Comparison of ENCODE assay signal across 8 mouse cellular contexts in the genomic region with DNA sequence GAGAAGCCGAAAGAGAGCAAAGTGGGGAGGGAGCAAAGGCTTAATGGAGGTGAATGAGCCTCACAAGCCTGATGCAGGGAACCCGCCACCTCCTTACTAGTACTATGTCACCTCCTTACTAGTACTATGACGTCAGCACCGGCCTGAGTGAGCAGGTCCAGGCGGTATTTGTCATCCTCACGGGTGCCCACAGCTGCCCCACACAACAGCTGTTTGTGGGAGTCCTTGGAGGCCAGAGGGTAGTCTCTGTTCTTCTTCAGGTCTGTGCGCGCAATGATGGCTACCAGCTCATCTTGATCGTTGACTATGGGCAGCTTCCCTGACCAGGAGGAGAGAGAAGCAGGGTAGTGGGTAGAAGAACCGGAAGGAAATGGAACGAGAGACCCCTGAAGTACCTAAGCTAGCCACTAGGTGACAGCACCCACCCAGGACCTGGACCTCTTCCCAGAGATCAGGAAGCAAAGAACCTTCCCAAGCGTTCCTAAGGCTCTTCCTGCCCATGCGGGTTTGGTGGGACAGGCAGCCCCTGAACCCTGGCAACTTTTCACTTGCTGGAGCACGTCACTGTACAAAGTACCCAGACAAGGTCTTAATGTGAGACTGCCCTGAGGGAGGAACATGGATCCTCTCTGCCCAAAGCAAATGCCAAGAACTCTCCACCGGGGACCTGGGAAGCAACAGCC. TPM values are rescaled to one million over a fixed set of nuclear protein-coding genes. Genes with fewer than 3 reads are reported as not detected.
DNase-seq lines count a peak whose midpoint lies in the region; ATAC-seq lines count a peak whose summit lies in the region.

No protein-coding gene starts in this region.

- peaks cover 12% of the 10 kb centered on the region for H3K27me3 ChIP-seq in forebrain, embryonic 10.5 days (ENCODE audit: poor library complexity, severe bottlenecking)
- H3K27me3 ChIP-seq in hindbrain, embryonic 15.5 days = no peaks in the 10 kb centered on the region
- H3K27me3 ChIP-seq in neural tube, embryonic 13.5 days = 0 out of 2 replicates have a peak, but pooled peaks cover 2% of the 10 kb centered on the region

- WGBS in forebrain, embryonic 10.5 days = 64% methylated on average over 15 of the region's 15 CpGs
- WGBS in hindbrain, embryonic 15.5 days = 56% methylated on average over 15 of the region's 15 CpGs
- 59% methylated on average over 15 of the region's 15 CpGs for WGBS in neural tube, embryonic 13.5 days

- no peaks in the 10 kb centered on the region for H3K9me3 ChIP-seq in forebrain, embryonic 10.5 days
- H3K9me3 ChIP-seq in hindbrain, embryonic 15.5 days = no peaks in the 10 kb centered on the region
- H3K9me3 ChIP-seq in neural tube, embryonic 13.5 days = no peaks in the 10 kb centered on the region

- peak; percentile 12; the same call in 1 of the 2 replicates for ATAC-seq in hindbrain, embryonic 15.5 days (ENCODE audit: low FRiP score, low read depth)
- ATAC-seq in neural tube, embryonic 13.5 days (ENCODE audit: low read depth) = peak; percentile 49; the same call in 1 of the 2 replicates
- ATAC-seq in monocyte, adult 5-6 weeks (replicated peaks; ENCODE audit: insufficient number of reproducible peaks, low FRiP score, low TSS enrichment, poor library complexity, severe bottlenecking) = no peak; the same call in 1 of the 2 replicates

- DNase-seq in right cerebral cortex, postnatal 4 days = peak; percentile 67
- no peak for DNase-seq in right cerebral cortex, adult 18-20 months
- DNase-seq in adipocyte (ENCODE audit: low spot score) = peak; percentile 62
- peak; percentile 70 for DNase-seq in forebrain, embryonic 10.5 days (ENCODE audit: extremely low spot score, low spot score)
- peak; percentile 43 to 61 for DNase-seq in lung, adult 18-20 months

- peaks cover 62% of the 10 kb centered on the region for H3K36me3 ChIP-seq in forebrain, embryonic 10.5 days (replicated peaks)
- peaks cover 33% of the 10 kb centered on the region for H3K36me3 ChIP-seq in hindbrain, embryonic 15.5 days
- H3K36me3 ChIP-seq in neural tube, embryonic 13.5 days = peaks cover 60% of the 10 kb centered on the region

- H3K4me3 ChIP-seq in forebrain, embryonic 10.5 days = no peak overlapping the region
- H3K4me3 ChIP-seq in hindbrain, embryonic 15.5 days = no peak overlapping the region
- no peak overlapping the region for H3K4me3 ChIP-seq in neural tube, embryonic 13.5 days

- H3K9ac ChIP-seq in hindbrain, embryonic 15.5 days = no peak overlapping the region
- H3K9ac ChIP-seq in neural tube, embryonic 13.5 days = no peak overlapping the region

- H3K27ac ChIP-seq in forebrain, embryonic 10.5 days = no peak overlapping the region
- no peak overlapping the region for H3K27ac ChIP-seq in hindbrain, embryonic 15.5 days (replicated peaks)
- H3K27ac ChIP-seq in neural tube, embryonic 13.5 days (replicated peaks) = no peak overlapping the region

- no peak overlapping the region for H3K4me2 ChIP-seq in hindbrain, embryonic 15.5 days
- H3K4me2 ChIP-seq in neural tube, embryonic 13.5 days = no peak overlapping the region

- peaks cover 8% of the 10 kb centered on the region for H3K4me1 ChIP-seq in forebrain, embryonic 10.5 days
- peaks cover 15% of the 10 kb centered on the region for H3K4me1 ChIP-seq in hindbrain, embryonic 15.5 days (replicated peaks)
- peaks cover 14% of the 10 kb centered on the region for H3K4me1 ChIP-seq in neural tube, embryonic 13.5 days (replicated peaks)

RNA-seq across cellular contexts. Expression of a gene that starts 11.1 kb away (rescaled TPM):
- polyA plus RNA-seq in forebrain, embryonic 10.5 days (2016; fragmentation: Nextera tagmentation; extraction: Ambion mirVana) = 39.6 and 39.7 TPM in 2 replicates
- 68.3 and 71.7 TPM in 2 replicates for polyA plus RNA-seq in hindbrain, embryonic 15.5 days (2015; fragmentation: Nextera tagmentation; extraction: Ambion mirVana)
- polyA plus RNA-seq in neural tube, embryonic 13.5 days (2015; fragmentation: Nextera tagmentation; extraction: Ambion mirVana) = 84.7 and 91.1 TPM in 2 replicates
- total RNA-seq in monocyte, adult 5-6 weeks (2017) = 16.4 to 27.6 TPM (median 22.7 TPM) in 3 replicates

RNA-seq across cellular contexts. Expression of a gene that starts 25.7 kb away (rescaled TPM):
- 1.3 and 1.8 TPM in 2 replicates for polyA plus RNA-seq in forebrain, embryonic 10.5 days (2016; fragmentation: Nextera tagmentation; extraction: Ambion mirVana)
- polyA plus RNA-seq in hindbrain, embryonic 15.5 days (2015; fragmentation: Nextera tagmentation; extraction: Ambion mirVana) = 11.6 and 13.6 TPM in 2 replicates
- 4.8 TPM in 2 replicates for polyA plus RNA-seq in neural tube, embryonic 13.5 days (2015; fragmentation: Nextera tagmentation; extraction: Ambion mirVana)
- not detected in 3 replicates for total RNA-seq in monocyte, adult 5-6 weeks (2017)

RNA-seq across cellular contexts. Expression of a gene that starts 40.3 kb away (rescaled TPM):
- polyA plus RNA-seq in forebrain, embryonic 10.5 days (2016; fragmentation: Nextera tagmentation; extraction: Ambion mirVana) = 53.8 and 58.1 TPM in 2 replicates
- polyA plus RNA-seq in hindbrain, embryonic 15.5 days (2015; fragmentation: Nextera tagmentation; extraction: Ambion mirVana) = 40.3 and 43.2 TPM in 2 replicates
- polyA plus RNA-seq in neural tube, embryonic 13.5 days (2015; fragmentation: Nextera tagmentation; extraction: Ambion mirVana) = 41.3 and 44.4 TPM in 2 replicates
- 50.0 to 66.4 TPM (median 59.6 TPM) in 3 replicates for total RNA-seq in monocyte, adult 5-6 weeks (2017)
